Mouse (Mus musculus) erythroblast, embryonic 14.5 days (primary cell): ENCODE data around the gene Nifk. TPM values are rescaled to one million over a fixed set of nuclear protein-coding genes. Genes with fewer than 3 reads are reported as not detected.
A peak's percentile ranks its signal among the peaks of the same experiment; 100 is the strongest.

Experiments
- H3K27me3 ChIP-seq: 2 replicates; pipeline ENCODE4 v1.6.1; 2012; ENCODE audit warnings: inconsistent platforms; ENCODE audit not compliant: control insufficient read depth
- H3K36me3 ChIP-seq: 2 replicates; pipeline ENCODE4 v1.6.1; 2012; ENCODE audit warnings: mild to moderate bottlenecking, inconsistent platforms; ENCODE audit not compliant: control insufficient read depth
- H3K4me1 ChIP-seq: 2 replicates; pipeline ENCODE4 v1.6.1; 2012; ENCODE audit warnings: inconsistent platforms; ENCODE audit not compliant: control insufficient read depth
- H3K4me3 ChIP-seq: replicated peaks from 2 replicates; pipeline ENCODE3; 2012; ENCODE audit warnings: moderate library complexity, mild to moderate bottlenecking, inconsistent platforms
- H3K9me3 ChIP-seq: 2 replicates; pipeline ENCODE4 v1.6.1; 2012; ENCODE audit warnings: low read length, inconsistent platforms, mixed read lengths; ENCODE audit not compliant: control insufficient read depth
- GATA1 ChIP-seq: IDR thresholded peaks from 2 replicates; pipeline ENCODE4 v1.6.1; 2012; ENCODE audit warnings: low read length, inconsistent platforms, mixed read lengths
- TAL1 ChIP-seq: IDR thresholded peaks from 3 replicates; pipeline ENCODE4 v1.6.1; 2012; ENCODE audit warnings: low read length, inconsistent platforms, mixed read lengths
- polyA plus RNA-seq: library from polyadenylated mRNA; stranded (reverse); fragments of >175 nt; gene quantifications from 2 replicates; pipeline ENCODE4 v1.2.3, GENCODE M21; 2012

The Nifk gene
- polyA plus RNA-seq, result 0.15 and 0.44 TPM in 2 replicates

DNA sequence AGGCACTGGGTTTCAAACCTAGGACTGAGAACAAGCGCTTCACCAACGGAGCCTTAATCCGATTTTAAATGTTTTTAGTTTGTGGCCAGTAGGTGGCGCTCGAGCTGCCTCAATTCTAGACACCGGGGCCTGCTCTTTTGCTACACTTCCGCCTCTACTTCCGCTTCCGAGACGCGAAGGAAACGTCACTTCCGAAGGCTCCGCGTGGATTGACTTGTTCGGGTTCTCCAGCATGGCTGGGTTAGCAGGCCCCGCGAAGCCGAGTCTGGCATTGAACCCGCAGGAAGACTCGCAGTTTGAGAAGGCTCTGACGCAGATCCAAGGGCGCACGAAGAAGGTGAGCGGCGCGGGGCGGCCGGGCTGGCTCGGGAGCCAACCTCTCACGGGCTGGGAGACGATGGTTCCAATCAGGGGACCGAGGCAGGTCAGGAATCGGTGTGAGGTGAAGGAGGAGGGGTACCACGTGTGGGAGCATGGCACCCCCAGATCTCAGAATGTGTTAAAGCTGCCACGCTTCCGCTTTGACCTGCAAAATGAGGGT lies at the start of gene Nifk:
Nifk (plus strand) TSS at position 179 of the 541 bp plus-strand sequence.
- peak within 1 kb of the TSS; percentile 73 for H3K4me3 ChIP-seq
- peaks cover 30% of the 10 kb centered on the region for H3K36me3 ChIP-seq
- H3K4me1 ChIP-seq, result peaks cover 29% of the 10 kb centered on the region
- TF ChIP-seq GATA1, result no peak
- no peaks in the 10 kb centered on the region for H3K9me3 ChIP-seq
- peaks cover 27% of the 10 kb centered on the region for H3K27me3 ChIP-seq

DNA sequence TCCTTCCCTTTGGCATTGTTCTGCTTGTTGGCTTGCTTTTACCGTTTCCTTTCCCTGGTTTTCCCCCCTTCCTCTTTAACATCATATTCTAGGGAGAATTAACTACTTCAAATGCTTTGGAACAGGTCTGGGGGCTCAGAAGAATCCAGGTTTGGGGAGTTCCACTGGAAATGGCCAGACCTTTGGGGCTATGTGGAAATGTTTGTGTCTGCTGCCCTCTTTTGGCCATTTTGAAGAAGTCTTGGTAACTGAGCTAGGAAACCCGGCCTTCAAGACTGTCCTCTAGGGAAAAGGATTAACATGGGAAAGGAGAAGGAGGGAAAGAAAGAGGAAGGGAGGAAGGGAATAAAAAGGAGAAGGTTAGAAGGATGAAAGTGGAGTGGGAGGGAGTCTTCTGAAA lies 46.5 kb upstream of the Nifk start:
- Histone ChIP-seq H3K27me3 (no peaks in the 10 kb centered on the region), H3K36me3 (no peaks in the 10 kb centered on the region), H3K4me1 (no peaks in the 10 kb centered on the region), H3K9me3 (no peaks in the 10 kb centered on the region), H3K4me3 (no peak overlapping the region)
- TF ChIP-seq TAL1, result no peak
- TF ChIP-seq GATA1, result no peak

DNA sequence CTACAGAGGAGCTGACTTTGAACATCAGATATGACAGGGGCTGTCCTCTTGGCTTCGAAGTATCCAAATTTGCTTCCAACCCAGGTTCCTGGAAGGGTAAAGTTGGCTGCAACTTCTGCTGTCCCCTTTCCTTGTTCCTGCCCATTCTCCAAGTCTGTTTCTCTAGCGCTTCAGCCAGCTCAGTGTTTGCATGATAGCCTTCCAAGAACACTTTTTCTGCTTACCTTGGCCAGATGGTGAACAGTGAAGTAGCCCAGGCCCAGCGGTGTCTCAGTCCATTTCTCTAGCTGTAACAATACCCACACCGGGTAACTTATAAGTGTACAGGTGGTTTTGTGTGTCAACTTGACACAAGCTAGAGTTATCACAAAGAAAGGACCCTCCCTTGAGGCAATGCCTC lies 29.3 kb upstream of the Nifk start:
- peaks cover 33% of the 10 kb centered on the region for H3K36me3 ChIP-seq
- H3K9me3 ChIP-seq, result no peaks in the 10 kb centered on the region
- no peak for TF ChIP-seq GATA1
- no peak for TF ChIP-seq TAL1
- no peak overlapping the region for H3K4me3 ChIP-seq
- no peaks in the 10 kb centered on the region for H3K4me1 ChIP-seq
- H3K27me3 ChIP-seq, result no peaks in the 10 kb centered on the region

DNA sequence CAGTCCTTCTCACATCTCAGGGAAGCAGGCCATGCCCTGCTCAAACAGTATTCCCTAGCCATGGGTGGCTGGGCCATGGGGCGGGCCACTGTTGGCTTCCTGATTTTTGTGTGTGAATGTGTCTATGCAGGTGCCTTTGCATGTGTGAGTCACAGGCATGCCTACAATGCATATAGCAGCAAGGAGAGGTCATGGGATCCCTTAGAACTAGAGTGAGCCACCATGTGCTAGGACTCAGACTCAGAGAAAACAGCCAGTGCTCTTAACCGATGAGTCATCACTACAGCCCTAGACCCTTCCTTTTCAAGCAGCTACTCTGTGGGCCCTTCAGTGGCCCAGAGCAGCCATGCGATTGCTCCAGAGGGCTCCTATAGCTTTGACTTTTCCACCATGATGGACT lies 27.4 kb upstream of the Nifk start:
- H3K4me1 ChIP-seq, result no peaks in the 10 kb centered on the region
- no peaks in the 10 kb centered on the region for H3K27me3 ChIP-seq
- H3K36me3 ChIP-seq, result peaks cover 52% of the 10 kb centered on the region
- H3K4me3 ChIP-seq, result no peak overlapping the region
- TF ChIP-seq GATA1 (no peak), TAL1 (no peak)
- no peaks in the 10 kb centered on the region for H3K9me3 ChIP-seq

DNA sequence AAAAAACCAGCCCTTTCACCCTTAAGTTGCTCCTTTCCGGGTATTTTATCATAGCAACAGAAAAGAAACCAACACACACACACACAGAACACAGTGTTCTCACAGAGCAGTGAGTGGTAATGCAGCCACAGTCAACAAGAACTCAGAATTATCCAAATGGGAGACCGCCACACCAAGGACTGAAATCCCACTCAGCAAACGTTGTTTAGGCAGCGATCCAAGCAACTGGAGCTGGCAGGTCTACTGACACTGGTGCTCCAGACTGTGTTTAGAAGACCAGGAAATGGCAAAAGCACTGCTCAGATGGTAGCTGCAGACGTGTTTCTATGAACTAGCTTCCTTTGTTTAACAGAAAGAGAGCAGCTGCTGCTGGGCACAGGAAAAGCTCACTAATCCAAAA lies 26.8 kb upstream of the Nifk start:
- Histone ChIP-seq H3K4me1 (no peaks in the 10 kb centered on the region), H3K27me3 (no peaks in the 10 kb centered on the region), H3K4me3 (no peak overlapping the region), H3K36me3 (peaks cover 58% of the 10 kb centered on the region), H3K9me3 (no peaks in the 10 kb centered on the region)
- TF ChIP-seq TAL1 (no peak), GATA1 (no peak)

DNA sequence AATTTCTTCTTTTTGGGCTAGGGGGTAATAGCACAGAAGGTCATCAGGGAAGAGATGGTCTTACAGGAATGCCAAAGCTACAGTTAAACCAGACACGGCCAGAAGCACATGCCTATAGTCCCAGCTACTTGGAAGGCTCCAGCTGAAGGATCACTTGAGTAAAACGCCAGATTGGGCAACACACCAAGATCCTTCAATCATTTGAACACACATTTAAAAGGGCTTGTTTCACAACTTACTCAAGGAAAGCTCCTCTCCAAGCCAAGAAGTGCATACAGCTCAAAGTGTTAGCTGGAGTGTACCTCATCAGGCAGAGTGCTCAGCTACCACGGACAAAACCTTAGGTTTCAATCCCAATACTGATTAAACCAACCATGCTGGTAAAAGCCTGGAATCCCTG lies 25.0 kb upstream of the Nifk start:
- Histone ChIP-seq H3K4me3 (no peak overlapping the region), H3K9me3 (no peaks in the 10 kb centered on the region), H3K27me3 (no peaks in the 10 kb centered on the region), H3K36me3 (peaks cover 77% of the 10 kb centered on the region), H3K4me1 (no peaks in the 10 kb centered on the region)
- no peak for TF ChIP-seq GATA1
- TF ChIP-seq TAL1, result no peak

DNA sequence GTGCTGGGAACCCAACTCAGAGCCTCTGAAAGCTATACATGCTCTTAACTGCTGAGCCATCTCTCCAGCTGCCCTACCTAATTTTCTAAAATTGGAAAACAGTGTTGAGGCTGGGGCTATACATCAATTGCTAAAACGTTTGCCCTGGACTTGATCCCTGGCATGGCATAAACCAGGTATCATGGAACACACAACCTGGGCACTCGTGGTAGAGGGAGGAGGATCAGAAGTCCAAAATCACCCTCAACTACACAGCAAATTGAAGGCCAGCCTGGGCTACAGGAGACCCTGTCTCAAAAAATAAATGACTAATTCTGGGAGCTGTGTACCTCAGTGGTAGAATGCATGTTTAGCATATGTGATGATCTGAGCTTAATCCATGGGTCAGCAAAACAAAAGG lies 23.9 kb upstream of the Nifk start:
- H3K4me3 ChIP-seq, result no peak overlapping the region
- H3K27me3 ChIP-seq, result no peaks in the 10 kb centered on the region
- TF ChIP-seq TAL1, result no peak
- TF ChIP-seq GATA1, result no peak
- H3K36me3 ChIP-seq, result peaks cover 87% of the 10 kb centered on the region
- no peaks in the 10 kb centered on the region for H3K9me3 ChIP-seq
- H3K4me1 ChIP-seq, result no peaks in the 10 kb centered on the region

DNA sequence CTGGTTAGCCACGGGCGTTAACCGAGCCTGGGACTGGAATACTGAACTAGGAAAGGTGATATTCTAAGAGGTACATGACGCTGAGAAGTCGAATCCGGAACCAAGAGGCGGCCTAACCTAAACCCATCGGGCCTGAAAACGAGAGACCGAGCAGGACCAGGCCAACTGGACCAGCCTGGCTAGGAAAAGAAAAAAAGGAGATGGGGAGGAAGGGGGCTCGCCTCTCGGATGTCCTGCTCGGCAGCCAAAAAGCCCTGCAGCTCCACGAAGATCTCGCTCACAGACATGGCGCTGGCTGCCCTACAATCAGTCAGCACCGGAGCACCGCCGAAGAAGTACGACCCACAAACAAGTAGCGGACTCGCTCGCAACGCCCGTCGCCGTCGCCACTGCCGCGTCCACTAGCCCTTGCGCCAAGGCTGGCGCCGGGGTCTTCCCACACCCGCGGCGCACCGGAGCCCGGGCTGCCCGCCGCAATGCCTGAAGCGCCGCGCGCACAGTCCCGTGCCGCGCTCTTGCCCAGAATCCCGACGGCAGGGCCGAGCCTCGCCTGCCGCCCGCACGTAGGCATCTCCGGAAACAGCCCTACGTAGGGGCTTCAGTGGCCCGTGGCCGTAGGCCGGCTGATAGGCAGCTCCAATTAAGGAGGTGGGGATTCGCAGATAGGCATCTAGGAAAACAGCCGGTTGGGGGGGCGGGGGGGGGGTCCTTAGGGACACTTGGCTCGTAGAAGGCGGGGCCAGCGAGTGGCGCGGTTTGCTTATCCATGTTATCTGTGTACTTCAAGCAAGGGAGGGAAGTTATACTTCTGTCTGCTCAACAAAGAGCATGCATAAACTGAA lies 10.6 kb upstream of the Nifk start:
- H3K36me3 ChIP-seq, result peaks cover 28% of the 10 kb centered on the region
- TF ChIP-seq TAL1, result no peak
- H3K4me3 ChIP-seq, result peak overlapping the region; percentile 90
- H3K9me3 ChIP-seq, result no peaks in the 10 kb centered on the region
- peaks cover 2% of the 10 kb centered on the region; the same call in 1 of the 2 replicates for H3K27me3 ChIP-seq
- H3K4me1 ChIP-seq, result peaks cover 18% of the 10 kb centered on the region

DNA sequence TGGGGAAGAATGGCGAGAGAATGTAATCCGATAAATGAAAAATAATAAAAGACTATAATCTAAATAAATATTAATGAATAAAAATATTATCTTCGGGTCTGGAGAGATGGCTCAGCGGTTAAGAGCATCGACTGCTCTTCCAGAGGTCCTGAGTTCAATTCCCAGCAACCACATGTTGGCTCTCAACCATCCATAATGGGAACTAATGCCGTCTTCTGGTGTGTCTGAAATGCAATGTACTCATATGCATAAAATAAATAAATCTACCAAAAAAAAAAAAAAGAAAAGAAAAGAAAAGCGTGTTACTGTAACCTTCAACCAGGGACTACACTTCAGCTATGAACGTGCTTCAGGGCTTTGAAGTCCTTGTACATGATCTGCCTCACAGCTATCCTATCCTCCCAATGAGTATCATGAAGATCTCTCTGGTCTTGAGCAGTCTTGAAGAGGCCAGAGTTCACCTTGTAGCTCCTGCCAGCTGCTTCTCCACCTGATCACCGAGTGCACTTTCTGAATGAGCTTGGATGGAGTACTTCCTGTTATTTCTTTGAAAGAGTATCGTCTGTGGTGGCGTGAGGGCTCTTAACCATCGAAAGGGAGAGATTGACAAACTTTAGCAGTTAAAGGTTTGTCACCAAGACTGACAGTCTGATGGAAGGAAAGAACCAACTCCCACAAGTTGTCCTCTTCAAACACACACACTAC lies 9.9 kb upstream of the Nifk start, which contains the start of gene Tsn:
Tsn (minus strand) TSS at position 118 of the 705 bp plus-strand sequence.
- peaks cover 18% of the 10 kb centered on the region for H3K4me1 ChIP-seq
- no peaks in the 10 kb centered on the region for H3K9me3 ChIP-seq
- H3K4me3 ChIP-seq, result peak within 1 kb of the TSS; percentile 90
- no peak for TF ChIP-seq GATA1
- no peak for TF ChIP-seq TAL1
- peaks cover 21% of the 10 kb centered on the region for H3K36me3 ChIP-seq
- peaks cover 2% of the 10 kb centered on the region; the same call in 1 of the 2 replicates for H3K27me3 ChIP-seq
